ENCODE assay signal across 8 mouse cellular contexts in the genomic region with DNA sequence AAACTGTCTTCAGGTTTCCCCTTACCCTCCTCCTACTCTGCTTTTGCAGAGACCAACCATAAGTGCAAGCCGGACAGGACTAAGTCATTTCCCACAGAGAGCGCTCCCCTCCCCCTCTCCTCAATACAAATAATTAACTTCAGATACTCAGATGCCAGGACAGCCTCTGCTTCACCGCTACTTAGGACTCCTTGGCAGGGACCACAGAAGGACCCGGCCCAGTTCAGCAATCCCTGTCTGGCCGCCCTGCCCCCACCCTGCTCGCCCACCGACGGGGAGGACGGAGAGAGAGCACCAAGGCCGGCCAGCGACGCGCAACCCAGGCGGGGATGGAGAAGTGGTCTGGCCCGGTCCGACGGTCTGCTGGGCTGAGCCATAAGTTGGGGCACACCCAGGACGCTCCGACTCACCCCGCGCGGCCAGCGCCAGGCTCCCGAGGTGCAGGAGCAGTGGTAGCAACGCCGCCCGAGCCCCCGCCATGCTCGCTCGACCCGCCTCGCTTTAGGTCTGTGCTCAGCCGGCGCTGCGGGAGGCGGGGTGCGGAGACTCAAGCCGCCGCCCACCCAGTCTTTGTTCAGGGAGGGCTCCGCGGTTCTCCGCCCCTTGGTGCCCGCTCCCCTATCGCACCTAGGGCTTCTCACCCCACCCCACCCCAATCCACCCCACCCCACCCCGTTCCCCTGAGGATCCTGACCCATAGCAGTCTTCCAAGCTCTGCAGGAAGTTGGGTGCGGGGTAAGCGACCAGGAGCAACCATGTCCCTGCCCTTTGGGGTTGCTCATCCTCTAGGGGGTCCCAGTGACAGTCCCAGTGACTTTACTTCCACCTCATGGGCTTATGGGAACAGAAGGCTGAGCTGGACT. TPM values are rescaled to one million over a fixed set of nuclear protein-coding genes. Genes with fewer than 3 reads are reported as not detected.
DNase-seq lines count a peak whose midpoint lies in the region; ATAC-seq and TF ChIP-seq lines count a peak whose summit lies in the region.

A gene (minus strand): TSS at position 506 of the 863 bp plus-strand sequence.

- no peaks in the 10 kb centered on the region; the same call in 1 of the 2 replicates for H3K4me1 ChIP-seq in lung, adult 2 months (ENCODE audit: control insufficient read depth, insufficient read depth, low read length)
- peaks cover 22% of the 10 kb centered on the region for H3K4me1 ChIP-seq in hindbrain, embryonic 13.5 days (replicated peaks)
- no peaks in the 10 kb centered on the region; the same call in 1 of the 2 replicates for H3K4me1 ChIP-seq in liver, adult 2 months (ENCODE audit: control insufficient read depth, insufficient read depth, low read length)

- no peak for TF ChIP-seq CTCF in lung, adult 2 months (IDR thresholded peaks at IDR 0.05; ENCODE audit: insufficient read depth, low read length)
- no peak for TF ChIP-seq CTCF in liver, adult 2 months (IDR thresholded peaks at IDR 0.05; ENCODE audit: low read depth, low read length)

- no peaks in the 10 kb centered on the region for H3K36me3 ChIP-seq in hindbrain, embryonic 13.5 days
- H3K36me3 ChIP-seq in liver, adult 2 months (ENCODE audit: control insufficient read depth, insufficient read depth, low read length), result no peaks in the 10 kb centered on the region

- no peaks in the 10 kb centered on the region for H3K9me3 ChIP-seq in hindbrain, embryonic 13.5 days

- peaks cover 68% of the 10 kb centered on the region for H3K27me3 ChIP-seq in hindbrain, embryonic 13.5 days
- no peaks in the 10 kb centered on the region for H3K27me3 ChIP-seq in liver, adult 2 months (ENCODE audit: control insufficient read depth, insufficient read depth, low read length)

- peak; percentile 71 for ATAC-seq in hindbrain, embryonic 13.5 days (ENCODE audit: low FRiP score)

- H3K79me2 ChIP-seq in liver, adult 2 months (ENCODE audit: control insufficient read depth, insufficient read depth, low read length), result no peaks in the 10 kb centered on the region; the same call in 1 of the 2 replicates

- peak within 1 kb of the TSS; percentile 73 for H3K9ac ChIP-seq in hindbrain, embryonic 13.5 days
- peak within 1 kb of the TSS; percentile 81 for H3K9ac ChIP-seq in liver, adult 2 months (ENCODE audit: low read depth, low read length)

- TF ChIP-seq POLR2A in lung, adult 2 months (IDR thresholded peaks at IDR 0.05; ENCODE audit: borderline replicate concordance, extremely low read depth, low read depth, low read length), result no peak
- no peak for TF ChIP-seq POLR2A in liver, adult 2 months (IDR thresholded peaks at IDR 0.05; ENCODE audit: extremely low read depth, insufficient read depth, low read length)

- peak within 1 kb of the TSS; percentile 67 for H3K4me2 ChIP-seq in hindbrain, embryonic 13.5 days

- no peak for DNase-seq in lung, adult 2 months
- no peak for DNase-seq in lung, postnatal 36 days
- DNase-seq in embryo, embryonic 9.5 days (ENCODE audit: extremely low spot score), result peak; percentile 54
- DNase-seq in liver, adult 2 months (ENCODE audit: extremely low read depth, low read depth, low spot score), result peak; percentile 46
- peak; percentile 53 for DNase-seq in retina, postnatal 1 day
- no peak for DNase-seq in thymus, postnatal 0 days (ENCODE audit: low spot score)
- no peak for DNase-seq in spleen, adult 18-20 months

- peak within 1 kb of the TSS; percentile 10 for H3K4me3 ChIP-seq in lung, adult 2 months (replicated peaks; ENCODE audit: extremely low read depth, low read depth, low read length)
- H3K4me3 ChIP-seq in hindbrain, embryonic 13.5 days, result peak within 1 kb of the TSS; percentile 51
- peak within 1 kb of the TSS; percentile 75 for H3K4me3 ChIP-seq in liver, adult 2 months (ENCODE audit: insufficient read depth, low read depth, low read length)

- no peak within 1 kb of the TSS for H3K27ac ChIP-seq in hindbrain, embryonic 13.5 days
- no peak within 1 kb of the TSS for H3K27ac ChIP-seq in liver, adult 2 months (replicated peaks; ENCODE audit: insufficient read depth, low read depth, low read length)

- 2% methylated on average over 43 of the region's 47 CpGs for WGBS in lung, adult 2 months
- WGBS in hindbrain, embryonic 13.5 days, result 2% methylated on average over 36 of the region's 47 CpGs
- WGBS in liver, adult 2 months, result 3% methylated on average over 46 of the region's 47 CpGs

RNA-seq across cellular contexts. Expression of the gene that starts here (rescaled TPM):
- 8.8 and 12.3 TPM in 2 replicates for polyA plus RNA-seq in lung, adult 2 months (2012; rRNA removed)
- 20.1 and 20.5 TPM in 2 replicates for polyA plus RNA-seq in hindbrain, embryonic 13.5 days (2015; fragmentation: Nextera tagmentation; extraction: Ambion mirVana)
- 1.7 and 1.8 TPM in 2 replicates for total RNA-seq in liver, adult 2 months (2014; rRNA removed)
- 5.6 and 10.2 TPM in 2 replicates for polyA plus RNA-seq in liver, adult 2 months (2012; rRNA removed)
- polyA plus RNA-seq in thymus, postnatal 0 days (2015; fragmentation: Nextera tagmentation; extraction: Ambion mirVana), result 0.82 and 1.2 TPM in 2 replicates

Comparison
In these comparisons a context has a peak if more than half of its experiments do, and no peak if none do; other contexts are left out.
1. DNase-seq: peak in embryo, embryonic 9.5 days (single experiment), liver, adult 2 months (single experiment) and retina, postnatal 1 day (single experiment); none in lung, adult 2 months (single experiment), lung, postnatal 36 days (single experiment), thymus, postnatal 0 days (single experiment) and spleen, adult 18-20 months (0 of 2).
2. H3K4me3 ChIP-seq: peak in every context shown above with its lines; median percentile 75 in liver, adult 2 months; 51 in hindbrain, embryonic 13.5 days; 10 in lung, adult 2 months.